Mouse (Mus musculus): ENCODE measurements around the gene Tinagl1. TPM values are rescaled to one million over a fixed set of nuclear protein-coding genes. Genes with fewer than 3 reads are reported as not detected.

The Tinagl1 gene
- total RNA-seq, 1 experiment: 43.7 TPM

DNA sequence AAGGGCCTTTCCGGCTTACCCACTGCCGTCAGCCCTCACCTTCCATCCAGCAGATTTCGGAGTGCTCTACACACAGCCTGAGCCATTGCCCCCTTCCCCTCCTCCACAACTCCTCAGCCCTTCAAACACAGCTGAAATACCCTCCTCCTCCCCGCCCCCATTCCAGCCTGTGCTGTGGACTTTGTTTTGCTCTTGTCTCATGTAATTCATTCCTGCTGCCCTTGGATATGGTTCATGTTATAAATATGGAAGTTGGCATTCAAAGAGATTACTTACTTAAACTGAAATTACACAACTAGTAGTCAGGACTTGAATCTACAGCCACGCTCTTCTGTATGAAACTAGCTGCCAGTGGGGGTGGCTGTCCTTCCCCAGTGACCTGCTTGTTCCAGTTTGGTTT lies 51.9 kb downstream of the Tinagl1 start:
- H3K9me3 ChIP-seq (ENCODE audit: control insufficient read depth, insufficient read depth, low read depth, low read length): no peaks in the 10 kb centered on the region
- TF ChIP-seq ZNF384 (IDR thresholded peaks at IDR 0.05; ENCODE audit: low read depth, low read length): no peak
- TF ChIP-seq CHD2 (IDR thresholded peaks at IDR 0.05; ENCODE audit: low read depth, low read length): no peak
- no peak for TF ChIP-seq MAFK (IDR thresholded peaks at IDR 0.05; ENCODE audit: insufficient read depth, low read depth, low read length)
- TF ChIP-seq HCFC1 (IDR thresholded peaks at IDR 0.05; ENCODE audit: borderline replicate concordance, insufficient read depth, low read length): no peak
- TF ChIP-seq ZC3H11A (IDR thresholded peaks at IDR 0.05; ENCODE audit: borderline replicate concordance, low read depth, low read length): no peak
- H3K4me3 ChIP-seq (ENCODE audit: insufficient read depth in 1 of 2, low read depth in 1 of 2, low read length in 2 of 2, poor library complexity in 1 of 2, severe bottlenecking in 1 of 2): no peak overlapping the region
- peaks cover 20% of the 10 kb centered on the region for H3K36me3 ChIP-seq (ENCODE audit: control insufficient read depth, insufficient read depth, low read length, poor library complexity, severe bottlenecking)
- no peak overlapping the region for H3K27ac ChIP-seq (ENCODE audit: insufficient read depth, low read depth, low read length, poor library complexity, severe bottlenecking)
- in situ Hi-C loops (cut with MboI; ENCODE audit: low sequenced_read_pairs in 2 of 2, unreplicated experiment in 2 of 2): no loop called here
- DNase-seq (ENCODE audit: low read depth, low spot score): no peak
- H3K9ac ChIP-seq (ENCODE audit: insufficient read depth, low read depth, low read length, poor library complexity, severe bottlenecking): peak overlapping the region; percentile 22; the same call in 1 of the 2 replicates
- H3K4me1 ChIP-seq (ENCODE audit: control insufficient read depth in 2 of 2, insufficient read depth in 2 of 2, low read length in 2 of 2, poor library complexity in 1 of 2): peaks cover 0 to 5% of the 10 kb centered on the region in 2 experiments; a peak in 2 of 4 replicates

DNA sequence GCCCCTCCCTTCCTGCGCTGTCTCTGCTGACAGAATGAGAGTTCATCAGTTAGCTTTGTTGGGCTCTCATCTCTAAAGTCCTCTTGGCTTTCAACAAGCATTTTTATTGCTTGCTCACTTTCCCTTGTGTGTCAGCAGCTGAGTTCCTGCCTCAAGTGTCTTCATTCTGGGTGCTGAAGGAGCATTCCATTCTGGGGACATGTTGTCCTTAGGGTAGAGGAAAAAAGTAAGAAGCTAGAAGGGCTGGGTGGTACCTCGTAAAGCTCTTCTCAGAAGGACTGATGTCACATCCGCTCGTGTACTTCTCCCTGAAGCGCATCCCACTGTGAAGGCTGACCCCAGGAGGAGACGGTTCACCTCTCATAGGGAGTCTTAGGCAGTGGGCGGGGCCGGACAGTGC lies 53.4 kb downstream of the Tinagl1 start:
- no peak overlapping the region for H3K4me3 ChIP-seq (ENCODE audit: insufficient read depth in 1 of 2, low read depth in 1 of 2, low read length in 2 of 2, poor library complexity in 1 of 2, severe bottlenecking in 1 of 2)
- no peak for DNase-seq (ENCODE audit: low read depth, low spot score)

DNA sequence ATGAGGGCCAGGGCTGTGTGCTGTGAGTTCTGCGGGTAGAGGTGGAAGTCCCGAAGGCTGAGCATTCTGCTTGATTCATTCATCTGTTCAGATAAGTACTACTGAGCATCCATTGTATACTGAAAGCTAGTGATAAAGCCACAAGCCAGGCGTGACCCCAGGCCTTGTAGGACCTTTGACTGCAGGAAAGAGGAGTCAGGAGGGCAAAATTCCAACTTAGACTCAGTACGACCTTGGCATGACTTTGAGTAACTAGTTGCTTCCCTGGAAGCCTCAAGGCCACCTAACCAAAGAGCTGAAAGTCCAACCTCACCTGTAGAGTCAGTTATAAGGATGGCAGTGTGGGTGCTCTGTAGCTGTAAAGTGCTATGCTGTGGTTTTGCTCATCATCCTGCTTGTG lies 54.2 kb downstream of the Tinagl1 start:
- DNase-seq (ENCODE audit: low read depth, low spot score): no peak
- in situ Hi-C loops (cut with MboI; ENCODE audit: low sequenced_read_pairs in 2 of 2, unreplicated experiment in 2 of 2): no loop called here
- H3K4me3 ChIP-seq (ENCODE audit: insufficient read depth in 1 of 2, low read depth in 1 of 2, low read length in 2 of 2, poor library complexity in 1 of 2, severe bottlenecking in 1 of 2): no peak overlapping the region
- 0 out of 2 replicates have a peak, but pooled peaks cover 1% of the 10 kb centered on the region for H3K9me3 ChIP-seq (ENCODE audit: control insufficient read depth, insufficient read depth, low read depth, low read length)
- H3K9ac ChIP-seq (ENCODE audit: insufficient read depth, low read depth, low read length, poor library complexity, severe bottlenecking): no peak overlapping the region
- H3K4me1 ChIP-seq (ENCODE audit: control insufficient read depth in 2 of 2, insufficient read depth in 2 of 2, low read length in 2 of 2, poor library complexity in 1 of 2): peaks cover 0 to 5% of the 10 kb centered on the region in 2 experiments; a peak in 2 of 4 replicates
- no peak for TF ChIP-seq ZNF384 (IDR thresholded peaks at IDR 0.05; ENCODE audit: low read depth, low read length)
- TF ChIP-seq MAFK (IDR thresholded peaks at IDR 0.05; ENCODE audit: insufficient read depth, low read depth, low read length): no peak
- TF ChIP-seq ZC3H11A (IDR thresholded peaks at IDR 0.05; ENCODE audit: borderline replicate concordance, low read depth, low read length): no peak
- no peak for TF ChIP-seq HCFC1 (IDR thresholded peaks at IDR 0.05; ENCODE audit: borderline replicate concordance, insufficient read depth, low read length)
- no peak for TF ChIP-seq CHD2 (IDR thresholded peaks at IDR 0.05; ENCODE audit: low read depth, low read length)
- no peak overlapping the region for H3K27ac ChIP-seq (ENCODE audit: insufficient read depth, low read depth, low read length, poor library complexity, severe bottlenecking)
- peaks cover 9% of the 10 kb centered on the region; the same call in 1 of the 2 replicates for H3K36me3 ChIP-seq (ENCODE audit: control insufficient read depth, insufficient read depth, low read length, poor library complexity, severe bottlenecking)

More for the DNA sequence above, 53.4 kb downstream of the Tinagl1 start:
- no peak overlapping the region for H3K9ac ChIP-seq (ENCODE audit: insufficient read depth, low read depth, low read length, poor library complexity, severe bottlenecking)
- in situ Hi-C loops (cut with MboI; ENCODE audit: low sequenced_read_pairs in 2 of 2, unreplicated experiment in 2 of 2): no loop called here
- peaks cover 0 to 5% of the 10 kb centered on the region in 2 experiments; a peak in 2 of 4 replicates for H3K4me1 ChIP-seq (ENCODE audit: control insufficient read depth in 2 of 2, insufficient read depth in 2 of 2, low read length in 2 of 2, poor library complexity in 1 of 2)
- 0 out of 2 replicates have a peak, but pooled peaks cover 1% of the 10 kb centered on the region for H3K9me3 ChIP-seq (ENCODE audit: control insufficient read depth, insufficient read depth, low read depth, low read length)
- TF ChIP-seq CHD2 (IDR thresholded peaks at IDR 0.05; ENCODE audit: low read depth, low read length): no peak
- no peak for TF ChIP-seq ZC3H11A (IDR thresholded peaks at IDR 0.05; ENCODE audit: borderline replicate concordance, low read depth, low read length)
- TF ChIP-seq MAFK (IDR thresholded peaks at IDR 0.05; ENCODE audit: insufficient read depth, low read depth, low read length): no peak
- peaks cover 15% of the 10 kb centered on the region; the same call in 1 of the 2 replicates for H3K36me3 ChIP-seq (ENCODE audit: control insufficient read depth, insufficient read depth, low read length, poor library complexity, severe bottlenecking)
- H3K27ac ChIP-seq (ENCODE audit: insufficient read depth, low read depth, low read length, poor library complexity, severe bottlenecking): no peak overlapping the region

Other genes with a start within 250 kb of the Tinagl1 start
- gene Spocd1, start 245.9 kb downstream of the Tinagl1 start, total RNA-seq (2012; rRNA removed): 0.13 and 0.21 TPM in 2 replicates
- gene Adgrb2, start 190.3 kb downstream of the Tinagl1 start, total RNA-seq (2012; rRNA removed): 19.5 and 36.2 TPM in 2 replicates
- gene Col16a1, start 127.3 kb downstream of the Tinagl1 start, total RNA-seq (2012; rRNA removed): 3.1 and 4.9 TPM in 2 replicates
- 25.4 and 36.2 TPM in 2 replicates for gene Pef1, start 72.6 kb downstream of the Tinagl1 start, total RNA-seq (2012; rRNA removed)
- gene Hcrtr1, start 35.8 kb downstream of the Tinagl1 start, total RNA-seq (2012; rRNA removed): 0.16 and 0.22 TPM in 2 replicates
- 0.09 and 0.53 TPM in 2 replicates for gene Gm853, start 47.3 kb upstream of the Tinagl1 start, total RNA-seq (2012; rRNA removed)
- 4.6 and 8.0 TPM in 2 replicates for gene Serinc2, start 104.1 kb upstream of the Tinagl1 start, total RNA-seq (2012; rRNA removed)
- gene Fabp3, start 133.5 kb upstream of the Tinagl1 start, total RNA-seq (2012; rRNA removed): 97.5 and 145 TPM in 2 replicates
- 0.49 TPM in 1 of 2 replicates, not detected in the other for gene Gm10570, start 133.6 kb upstream of the Tinagl1 start, total RNA-seq (2012; rRNA removed)
- gene Zcchc17, start 184.8 kb upstream of the Tinagl1 start, total RNA-seq (2012; rRNA removed): 22.3 and 33.3 TPM in 2 replicates
- 136 and 147 TPM in 2 replicates for gene Snrnp40, start 185.0 kb upstream of the Tinagl1 start, total RNA-seq (2012; rRNA removed)